Mouse (Mus musculus) neural tube, embryonic 12.5 days (tissue): Measurements from ENCODE around the gene Tdrd7. TPM values are rescaled to one million over a fixed set of nuclear protein-coding genes. Genes with fewer than 3 reads are reported as not detected.

Experiments used
- ATAC-seq: fragments of 200-750 bp; cut with Nextera tagmentation; 2 replicates; pipeline ENCODE4 v1.8.0; 2017; ENCODE audit warnings: low read depth, mild to moderate bottlenecking, moderate TSS enrichment, moderate library complexity; ENCODE audit not compliant: low FRiP score
- H3K27ac ChIP-seq: fragments of 300-500 bp; sonication (generic); 2 replicates; pipeline ENCODE4 v1.5.1; 2016
- H3K27me3 ChIP-seq: fragments of 300-500 bp; sonication (generic); replicated peaks from 2 replicates; pipeline ENCODE4 v1.6.1; 2016; ENCODE audit warnings: mild to moderate bottlenecking
- H3K36me3 ChIP-seq: fragments of 300-500 bp; sonication (generic); 2 replicates; pipeline ENCODE4 v1.6.1; 2016; ENCODE audit warnings: mild to moderate bottlenecking
- H3K4me1 ChIP-seq: fragments of 300-500 bp; sonication (generic); 2 replicates; pipeline ENCODE4 v1.6.1; 2016
- H3K4me2 ChIP-seq: fragments of 300-500 bp; sonication (generic); replicated peaks from 2 replicates; pipeline ENCODE4 v1.6.1; 2016; ENCODE audit warnings: mild to moderate bottlenecking
- H3K4me3 ChIP-seq: fragments of 300-500 bp; sonication (generic); 2 replicates; pipeline ENCODE4 v1.5.1; 2016
- H3K9ac ChIP-seq: fragments of 300-500 bp; sonication (generic); 2 replicates; pipeline ENCODE4 v1.6.1; 2016; ENCODE audit warnings: mild to moderate bottlenecking
- H3K9me3 ChIP-seq: fragments of 300-500 bp; sonication (generic); 2 replicates; pipeline ENCODE4 v1.6.1; 2016; ENCODE audit warnings: mild to moderate bottlenecking
- WGBS: fragments of 180-500 bp; shearing (Covaris S2); methylation state at CpG from one replicate; pipeline ENCODE4 v1.1.7; 2016; 5-methylcytosine and 5-hydroxymethylcytosine counted together
- polyA plus RNA-seq: library from polyadenylated mRNA; unstranded; fragments of >200 nt; fragmentation: Nextera tagmentation; extraction: Ambion mirVana; gene quantifications from 2 replicates; pipeline ENCODE4 v1.2.1, GENCODE M21; 2016

Tdrd7 gene
- polyA plus RNA-seq, 1 experiment from 2014 or later: 18.6 TPM

GRCm38 (mm10) chr4:45979916-45980315 is 14.8 kb downstream of the Tdrd7 start:
- H3K4me2 ChIP-seq: no peak overlapping the region
- H3K36me3 ChIP-seq: no peaks in the 10 kb centered on the region
- ATAC-seq: no peak
- H3K27me3 ChIP-seq: 0 out of 2 replicates have a peak, but pooled peaks cover 2% of the 10 kb centered on the region
- H3K4me3 ChIP-seq: no peak overlapping the region
- H3K4me1 ChIP-seq: no peaks in the 10 kb centered on the region
- WGBS: 51% methylated on average over 2 of the region's 2 CpGs
- H3K9ac ChIP-seq: no peak overlapping the region
- H3K9me3 ChIP-seq: no peaks in the 10 kb centered on the region
- H3K27ac ChIP-seq: no peak overlapping the region

GRCm38 (mm10) chr4:45981054-45981453 is 15.9 kb downstream of the Tdrd7 start:
- no peak overlapping the region for H3K4me3 ChIP-seq
- no peak overlapping the region for H3K4me2 ChIP-seq
- H3K27me3 ChIP-seq: 0 out of 2 replicates have a peak, but pooled peaks cover 2% of the 10 kb centered on the region
- no peaks in the 10 kb centered on the region for H3K9me3 ChIP-seq
- H3K9ac ChIP-seq: no peak overlapping the region
- H3K36me3 ChIP-seq: no peaks in the 10 kb centered on the region
- no peak overlapping the region for H3K27ac ChIP-seq
- no peak for ATAC-seq
- H3K4me1 ChIP-seq: no peaks in the 10 kb centered on the region

GRCm38 (mm10) chr4:45990427-45991135 is 25.4 kb downstream of the Tdrd7 start:
- Histone ChIP-seq H3K4me2 (no peak overlapping the region), H3K27ac (no peak overlapping the region), H3K27me3 (no peaks in the 10 kb centered on the region), H3K36me3 (no peaks in the 10 kb centered on the region), H3K9me3 (no peaks in the 10 kb centered on the region), H3K9ac (no peak overlapping the region), H3K4me3 (no peak overlapping the region), H3K4me1 (no peaks in the 10 kb centered on the region)
- no peak for ATAC-seq
- 58% methylated on average over 6 of the region's 6 CpGs for WGBS

- ATAC-seq: no peak
- H3K4me1 ChIP-seq: no peaks in the 10 kb centered on the region
- 88% methylated on average over 4 of the region's 4 CpGs for WGBS
- no peak overlapping the region for H3K9ac ChIP-seq
- no peak overlapping the region for H3K4me2 ChIP-seq
- H3K27me3 ChIP-seq: no peaks in the 10 kb centered on the region
- no peaks in the 10 kb centered on the region for H3K9me3 ChIP-seq
- H3K27ac ChIP-seq: no peak overlapping the region
- no peak overlapping the region for H3K4me3 ChIP-seq
- H3K36me3 ChIP-seq: no peaks in the 10 kb centered on the region
Observed at GRCm38 (mm10) chr4:45998536-45998935, 33.4 kb downstream of the Tdrd7 start.

DNA sequence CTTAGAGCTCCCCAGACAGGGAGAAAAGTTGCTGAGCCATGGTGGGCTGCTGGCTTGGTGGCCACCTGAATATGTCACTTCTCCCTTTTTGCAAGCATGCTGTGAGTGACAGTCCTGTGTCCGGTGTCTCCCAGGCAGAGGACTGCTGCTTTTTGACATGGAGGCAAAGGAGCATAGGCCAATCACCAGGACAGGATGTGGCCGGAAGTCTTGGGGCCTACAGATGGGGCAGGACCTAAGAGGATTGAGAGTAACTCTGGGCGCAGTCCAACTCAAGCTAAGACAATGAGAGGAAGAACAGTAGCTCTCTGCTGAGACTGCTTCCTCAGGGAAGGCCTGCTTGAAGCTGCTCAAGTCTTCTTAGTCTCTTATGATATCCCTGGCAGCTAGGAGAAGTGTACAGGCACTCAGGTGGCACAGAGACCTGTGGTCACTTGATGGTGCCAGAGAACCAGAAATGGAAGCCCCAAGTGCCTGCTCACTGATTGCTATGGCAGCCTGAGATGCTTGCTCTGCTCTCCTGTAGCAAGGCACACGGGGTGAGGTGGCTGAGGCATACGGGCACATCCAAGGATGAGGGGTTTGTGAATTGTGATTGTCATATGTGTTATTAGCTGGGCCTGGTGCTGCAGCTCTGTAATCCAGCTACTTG is 43.1 kb downstream of the Tdrd7 start:
- no peaks in the 10 kb centered on the region for H3K9me3 ChIP-seq
- no peak overlapping the region for H3K4me3 ChIP-seq
- no peak for ATAC-seq
- no peaks in the 10 kb centered on the region for H3K4me1 ChIP-seq
- WGBS: 89% methylated on average over 5 of the region's 5 CpGs
- no peak overlapping the region for H3K27ac ChIP-seq
- no peaks in the 10 kb centered on the region for H3K27me3 ChIP-seq
- no peak overlapping the region for H3K4me2 ChIP-seq
- H3K9ac ChIP-seq: no peak overlapping the region
- peaks cover 2% of the 10 kb centered on the region; the same call in 1 of the 2 replicates for H3K36me3 ChIP-seq

GRCm38 (mm10) chr4:46011698-46012097 is 46.6 kb downstream of the Tdrd7 start:
- no peaks in the 10 kb centered on the region for H3K9me3 ChIP-seq
- no peaks in the 10 kb centered on the region for H3K4me1 ChIP-seq
- no peak for ATAC-seq
- H3K27ac ChIP-seq: no peak overlapping the region
- no peak overlapping the region for H3K4me2 ChIP-seq
- H3K36me3 ChIP-seq: peaks cover 2% of the 10 kb centered on the region; the same call in 1 of the 2 replicates
- no peak overlapping the region for H3K9ac ChIP-seq
- H3K27me3 ChIP-seq: no peaks in the 10 kb centered on the region
- 92% methylated on average over 2 of the region's 2 CpGs for WGBS
- H3K4me3 ChIP-seq: no peak overlapping the region

GRCm38 (mm10) chr4:46015605-46016004 is 50.5 kb downstream of the Tdrd7 start:
- H3K27ac ChIP-seq: no peak overlapping the region
- ATAC-seq: no peak
- H3K4me1 ChIP-seq: no peaks in the 10 kb centered on the region
- no peaks in the 10 kb centered on the region for H3K27me3 ChIP-seq
- no peaks in the 10 kb centered on the region for H3K36me3 ChIP-seq
- 81% methylated on average over 1 of the region's 1 CpGs for WGBS
- no peak overlapping the region for H3K4me2 ChIP-seq
- H3K9me3 ChIP-seq: no peaks in the 10 kb centered on the region
- no peak overlapping the region for H3K4me3 ChIP-seq
- no peak overlapping the region for H3K9ac ChIP-seq

DNA sequence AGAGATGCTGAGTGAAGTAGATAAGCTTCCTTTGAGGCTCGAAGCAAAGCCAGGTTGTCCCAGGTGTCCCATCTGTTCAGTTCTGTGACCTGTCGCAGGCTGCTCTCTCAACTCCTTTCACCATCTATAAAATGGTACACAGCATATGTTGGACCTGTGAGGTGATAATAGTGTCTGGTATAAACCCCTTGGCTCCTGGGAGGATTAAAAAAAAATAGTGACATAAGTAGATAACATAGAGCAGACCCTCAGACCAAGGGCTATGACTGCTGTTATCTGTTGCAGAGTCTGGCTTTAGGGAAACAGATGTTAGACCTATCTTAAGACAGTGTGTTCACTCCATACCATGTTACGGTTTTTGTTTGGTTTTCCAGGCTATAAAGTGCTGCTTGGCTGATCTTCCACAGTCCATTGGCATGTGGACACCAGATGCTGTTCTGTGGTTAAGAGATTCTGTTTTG is 57.9 kb downstream of the Tdrd7 start:
- Histone ChIP-seq H3K4me1 (no peaks in the 10 kb centered on the region), H3K36me3 (no peaks in the 10 kb centered on the region), H3K27me3 (no peaks in the 10 kb centered on the region), H3K9me3 (no peaks in the 10 kb centered on the region), H3K9ac (no peak overlapping the region), H3K4me3 (no peak overlapping the region), H3K4me2 (no peak overlapping the region), H3K27ac (no peak overlapping the region)
- 74% methylated on average over 3 of the region's 3 CpGs for WGBS
- ATAC-seq: no peak

- no peaks in the 10 kb centered on the region for H3K36me3 ChIP-seq
- H3K9ac ChIP-seq: no peak overlapping the region
- WGBS: 41% methylated on average over 7 of the region's 7 CpGs
- no peak overlapping the region for H3K27ac ChIP-seq
- no peak overlapping the region for H3K4me2 ChIP-seq
- H3K4me3 ChIP-seq: no peak overlapping the region
- no peak for ATAC-seq
- no peaks in the 10 kb centered on the region for H3K4me1 ChIP-seq
- no peaks in the 10 kb centered on the region for H3K9me3 ChIP-seq
- no peaks in the 10 kb centered on the region for H3K27me3 ChIP-seq
Observed at GRCm38 (mm10) chr4:46025893-46026292, 60.8 kb downstream of the Tdrd7 start.

DNA sequence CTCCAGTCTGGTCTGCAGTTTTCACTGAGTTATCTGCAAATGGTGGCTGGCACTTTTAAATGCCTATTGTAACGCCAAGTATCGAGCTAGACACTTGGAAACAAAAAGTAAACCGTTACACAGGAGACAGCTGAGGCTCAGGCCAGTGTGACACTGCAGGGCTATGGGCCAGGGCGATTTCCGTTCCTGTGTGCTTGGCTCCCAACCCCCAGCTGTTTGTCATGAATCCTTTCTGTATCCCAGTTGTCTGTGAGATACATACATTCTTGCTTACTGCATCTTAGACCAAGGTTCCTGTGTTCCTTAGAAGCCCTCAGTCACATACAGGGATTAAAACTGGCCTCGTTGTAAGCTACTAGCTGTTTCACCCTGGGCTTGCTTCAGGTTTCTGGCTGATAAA is 63.1 kb downstream of the Tdrd7 start:
- no peaks in the 10 kb centered on the region for H3K36me3 ChIP-seq
- H3K9ac ChIP-seq: no peak overlapping the region
- no peak overlapping the region for H3K27ac ChIP-seq
- no peaks in the 10 kb centered on the region for H3K27me3 ChIP-seq
- no peaks in the 10 kb centered on the region for H3K9me3 ChIP-seq
- H3K4me2 ChIP-seq: no peak overlapping the region
- H3K4me3 ChIP-seq: no peak overlapping the region
- no peak for ATAC-seq
- H3K4me1 ChIP-seq: no peaks in the 10 kb centered on the region
- 66% methylated on average over 6 of the region's 6 CpGs for WGBS

GRCm38 (mm10) chr4:46028781-46029180 is 63.6 kb downstream of the Tdrd7 start:
- WGBS: 81% methylated on average over 4 of the region's 4 CpGs
- no peaks in the 10 kb centered on the region for H3K36me3 ChIP-seq
- H3K9ac ChIP-seq: no peak overlapping the region
- no peaks in the 10 kb centered on the region for H3K27me3 ChIP-seq
- no peak overlapping the region for H3K27ac ChIP-seq
- H3K4me3 ChIP-seq: no peak overlapping the region
- no peaks in the 10 kb centered on the region for H3K9me3 ChIP-seq
- no peaks in the 10 kb centered on the region for H3K4me1 ChIP-seq
- no peak for ATAC-seq
- no peak overlapping the region for H3K4me2 ChIP-seq

DNA sequence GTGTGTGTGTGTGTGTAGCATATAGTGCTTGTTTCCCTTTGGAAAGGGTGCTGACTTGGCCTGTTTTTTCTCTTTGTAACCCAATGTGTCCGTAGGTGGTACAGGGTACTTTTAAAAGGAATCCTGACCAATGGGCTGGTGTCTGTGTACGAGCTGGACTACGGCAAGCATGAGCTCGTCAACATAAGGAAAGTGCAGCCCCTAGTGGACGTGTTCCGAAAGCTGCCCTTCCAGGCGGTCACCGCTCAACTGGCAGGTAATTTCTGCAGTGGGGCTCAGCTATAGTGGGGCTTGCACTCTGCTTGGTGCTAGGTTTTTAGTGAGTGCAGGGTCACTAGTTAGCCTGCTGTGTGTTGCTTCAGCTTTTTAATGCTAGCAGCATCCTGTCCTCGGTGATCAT is 64.4 kb downstream of the Tdrd7 start:
- H3K27ac ChIP-seq: no peak overlapping the region
- no peaks in the 10 kb centered on the region for H3K9me3 ChIP-seq
- ATAC-seq: no peak
- WGBS: 55% methylated on average over 9 of the region's 9 CpGs
- H3K36me3 ChIP-seq: no peaks in the 10 kb centered on the region
- no peak overlapping the region for H3K4me2 ChIP-seq
- H3K4me1 ChIP-seq: no peaks in the 10 kb centered on the region
- no peak overlapping the region for H3K4me3 ChIP-seq
- H3K27me3 ChIP-seq: no peaks in the 10 kb centered on the region
- H3K9ac ChIP-seq: no peak overlapping the region

- H3K4me3 ChIP-seq: no peak overlapping the region
- no peak overlapping the region for H3K9ac ChIP-seq
- H3K27ac ChIP-seq: no peak overlapping the region
- no peaks in the 10 kb centered on the region for H3K9me3 ChIP-seq
- no peaks in the 10 kb centered on the region for H3K4me1 ChIP-seq
- ATAC-seq: no peak
- 66% methylated on average over 9 of the region's 9 CpGs for WGBS
- no peak overlapping the region for H3K4me2 ChIP-seq
- H3K27me3 ChIP-seq: peaks cover 5% of the 10 kb centered on the region; the same call in 1 of the 2 replicates
- H3K36me3 ChIP-seq: no peaks in the 10 kb centered on the region
Observed at GRCm38 (mm10) chr4:46032448-46032847, 67.3 kb downstream of the Tdrd7 start.
